Mouse (Mus musculus): ENCODE data around the gene Zfp683. TPM values are rescaled to one million over a fixed set of nuclear protein-coding genes. Genes with fewer than 3 reads are reported as not detected.

The Zfp683 gene
- total RNA-seq, 2 experiments from 2014 or later: not detected

GRCm38 (mm10) chr4:134092382-134093288 is 39.0 kb downstream of the Zfp683 start:
- DNase-seq: peak; percentile 48 to 64

DNA sequence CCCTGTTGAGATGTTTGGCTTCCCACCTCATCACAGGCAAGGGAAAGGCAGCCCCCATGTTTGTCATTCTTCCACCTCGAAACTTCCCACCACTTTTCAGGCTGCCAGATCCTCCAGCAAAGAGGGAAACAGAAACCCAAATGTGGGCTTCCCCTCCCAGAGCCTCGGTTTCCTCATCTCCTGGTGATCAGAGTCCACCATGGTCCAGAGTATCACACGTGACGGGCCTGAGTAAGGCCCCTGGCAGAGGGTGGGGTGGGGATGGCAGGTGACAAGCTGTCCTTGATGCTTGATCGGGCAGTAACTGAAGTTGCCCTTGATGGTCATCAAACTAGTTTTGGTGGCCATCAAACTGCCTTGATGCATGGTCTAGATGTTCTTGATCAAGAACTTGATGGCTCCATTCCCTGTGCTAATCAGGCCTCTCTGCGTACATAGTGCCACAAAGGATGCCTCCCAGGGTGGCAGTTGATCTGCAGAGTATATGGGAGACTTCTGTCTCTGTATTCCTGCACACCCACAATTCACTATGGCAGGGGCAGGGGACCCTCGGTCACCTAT is 40.4 kb downstream of the Zfp683 start:
- no peak for DNase-seq

DNA sequence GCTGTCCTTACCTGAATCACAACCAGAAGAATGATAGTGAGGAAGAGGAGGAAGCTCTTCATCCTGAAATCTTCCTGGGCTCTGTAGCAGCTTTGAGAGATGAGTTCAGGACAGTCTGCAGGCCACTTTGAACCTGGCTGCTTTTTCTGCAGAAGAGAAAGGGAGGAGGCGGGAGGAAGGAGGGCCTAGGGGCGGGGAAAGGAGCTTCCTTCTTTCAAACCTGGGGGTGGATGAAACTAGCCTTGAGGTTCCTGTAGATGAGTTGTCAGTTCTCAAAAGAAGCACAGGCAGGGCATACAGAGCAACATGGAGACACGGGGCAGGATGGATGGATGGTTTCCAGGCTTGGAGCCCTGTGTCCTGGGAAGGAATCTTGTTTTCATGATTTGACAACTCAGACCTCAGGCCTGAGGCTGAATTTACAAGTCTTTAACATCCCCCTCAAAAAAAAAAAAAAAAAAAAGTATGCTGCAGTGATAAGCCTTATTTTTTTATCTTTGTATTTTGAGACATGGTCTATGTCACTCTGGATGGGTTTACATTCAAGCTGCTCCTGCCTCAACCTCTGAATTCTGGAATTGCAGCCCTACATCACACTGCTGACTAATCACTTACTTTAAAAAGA is 41.4 kb downstream of the Zfp683 start, which contains the start of gene Cd52:
Cd52 (minus strand) TSS at position 160 of the 625 bp plus-strand sequence.
- DNase-seq: peak in 1 of 2 experiments; percentile 73

- DNase-seq: no peak
Measured at GRCm38 (mm10) chr4:134096120-134096519, 42.5 kb downstream of the Zfp683 start.

DNA sequence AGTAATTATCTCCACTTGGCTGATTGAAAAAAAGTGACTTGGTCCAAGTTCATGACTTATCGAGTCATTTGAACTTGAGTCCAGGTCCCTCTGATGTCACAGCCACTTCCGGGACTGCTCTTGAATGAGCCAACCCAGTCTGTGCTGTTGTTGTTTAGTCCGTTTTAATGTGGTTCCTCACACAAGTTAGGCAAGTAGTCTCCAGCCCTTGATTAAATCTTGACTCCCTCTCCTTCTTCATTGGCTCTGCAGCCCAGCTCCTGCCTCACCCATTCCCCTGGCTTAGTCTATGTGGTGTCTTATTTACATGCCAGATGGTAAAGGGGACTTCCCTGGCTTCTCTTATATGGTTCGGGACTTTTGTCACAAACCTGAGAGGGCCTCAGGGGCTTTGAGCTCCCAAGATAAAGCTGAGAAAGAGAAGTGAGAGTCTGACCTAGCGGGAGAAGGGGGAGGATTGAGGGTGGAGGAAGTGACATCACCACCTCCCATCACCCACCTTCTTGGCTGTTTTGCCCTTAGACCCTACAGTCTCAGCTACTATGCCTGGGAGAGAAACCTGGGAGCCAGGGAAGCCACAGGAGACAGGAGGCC is 43.5 kb downstream of the Zfp683 start:
- peak in 1 of 2 experiments; percentile 35 for DNase-seq

GRCm38 (mm10) chr4:134098628-134099027 is 45.0 kb downstream of the Zfp683 start:
- DNase-seq: peak in 1 of 2 experiments; percentile 75

DNA sequence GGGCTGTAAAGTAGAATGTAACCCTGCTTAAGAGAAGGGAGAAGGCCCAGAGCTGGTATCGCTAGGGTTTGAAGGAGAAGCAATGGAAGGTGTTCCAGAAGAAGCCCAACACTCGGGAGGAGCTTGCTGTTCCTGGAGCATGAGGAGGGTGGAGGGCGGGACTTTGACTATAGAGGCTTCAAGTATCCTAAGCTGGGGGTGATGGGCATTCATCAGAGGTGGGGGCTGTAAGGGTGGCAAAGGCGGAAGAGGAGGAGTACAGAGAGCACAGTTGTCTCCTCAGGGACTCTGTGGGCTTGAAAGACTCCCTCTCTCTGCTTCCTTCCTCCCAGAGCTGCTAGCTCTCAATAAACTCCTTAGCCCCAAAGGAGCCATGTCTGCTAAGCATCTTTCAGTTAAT is 46.6 kb downstream of the Zfp683 start:
- DNase-seq: no peak

DNA sequence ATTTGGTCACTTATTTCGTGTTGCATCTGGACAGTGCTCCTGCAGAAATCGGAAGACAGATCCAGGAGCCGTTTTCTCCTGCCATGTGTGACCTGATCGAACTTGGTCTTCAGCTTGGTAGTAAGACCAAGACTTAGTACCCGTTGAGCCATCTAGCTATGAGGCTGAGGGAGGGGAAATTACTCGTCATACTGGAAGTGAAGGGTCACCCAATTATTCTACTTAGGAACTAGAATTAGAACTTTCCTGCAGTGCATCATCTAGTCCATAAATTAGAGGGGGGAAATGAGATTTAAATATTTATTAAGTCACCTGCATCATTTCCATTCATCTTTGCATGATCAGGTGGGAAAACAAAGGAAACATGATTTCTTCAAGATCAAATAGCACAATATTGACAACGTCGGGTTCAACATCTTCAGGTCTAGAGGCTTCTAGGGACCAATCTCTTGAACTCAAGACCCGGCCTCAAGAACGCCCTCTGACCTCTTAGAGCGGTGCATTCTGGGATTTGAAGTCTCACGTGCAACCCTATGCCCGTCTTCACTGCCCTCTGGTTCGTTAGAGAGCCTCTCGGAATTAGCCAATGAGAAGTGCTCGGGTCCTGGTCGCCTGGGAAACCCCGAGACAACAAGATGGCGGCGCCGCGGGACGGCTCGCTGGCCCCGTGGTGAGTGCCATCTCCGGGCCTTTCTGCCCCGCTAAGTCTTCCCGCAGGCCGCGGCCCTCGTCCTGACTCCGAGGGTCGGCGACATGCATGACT is 48.5 kb downstream of the Zfp683 start, which contains the start of gene Ubxn11:
Ubxn11 (plus strand) TSS at position 592 of the 763 bp plus-strand sequence.
- peak; percentile 89 to 92 for DNase-seq

- no peak for DNase-seq
Measured at GRCm38 (mm10) chr4:134102742-134103119, 49.1 kb downstream of the Zfp683 start.

- DNase-seq: no peak
Measured at GRCm38 (mm10) chr4:134106105-134106504, 52.5 kb downstream of the Zfp683 start.

DNA sequence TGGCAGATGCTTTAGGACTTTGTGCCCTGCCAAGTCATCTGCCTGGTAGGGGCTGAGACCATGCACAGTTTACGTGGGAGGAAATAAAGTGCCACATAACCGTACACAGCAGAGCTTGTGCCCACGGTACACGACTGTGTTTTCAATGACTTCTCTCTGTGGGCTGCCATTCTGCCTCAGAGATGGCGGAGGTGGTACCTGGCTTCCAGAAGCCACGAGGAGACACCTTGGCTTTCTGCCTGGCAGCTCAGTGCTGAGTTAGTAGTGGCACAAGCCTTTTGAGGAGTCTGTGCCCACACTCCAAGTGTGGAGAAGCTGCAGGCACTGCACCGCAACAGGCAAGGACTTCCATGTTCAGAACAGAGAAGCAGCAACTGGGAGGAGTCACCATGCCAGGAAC is 54.1 kb downstream of the Zfp683 start:
- no peak for DNase-seq

DNA sequence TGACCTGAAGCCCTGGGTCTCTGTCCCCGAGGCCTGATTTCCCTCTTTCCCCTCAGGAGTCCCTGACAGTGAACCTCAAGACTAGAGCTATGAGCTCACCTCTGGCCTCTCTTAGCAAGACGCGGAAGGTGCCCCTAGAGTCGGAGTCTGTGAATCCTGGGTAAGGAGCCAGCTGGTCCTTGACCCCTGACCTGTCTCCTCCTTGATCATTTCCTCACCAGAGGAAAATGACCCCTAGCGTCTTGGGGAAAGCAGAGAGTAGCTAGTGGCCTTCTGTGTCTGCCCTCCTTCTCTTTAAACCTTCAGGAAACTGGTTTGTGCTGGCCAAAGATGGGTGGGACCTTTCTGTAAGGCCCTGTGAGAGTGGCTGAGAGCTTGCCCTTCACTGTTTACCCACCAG is 54.6 kb downstream of the Zfp683 start:
- no peak for DNase-seq

Other genes starting within 250 kb of the Zfp683 start
- 1 to 10 TPM; 4.4 to 6.2 TPM for gene Rps6ka1, start 166.0 kb upstream of the Zfp683 start, total RNA-seq (2021)
- gene Hmgn2, start 85.2 kb upstream of the Zfp683 start, total RNA-seq (2021): 100 to 1,000 TPM; 106 to 113 TPM
- 10 to 100 TPM; 29.9 to 31.9 TPM for gene Dhdds, start 52.9 kb upstream of the Zfp683 start, total RNA-seq (2021)
- not detected for gene Lin28a, start 35.0 kb upstream of the Zfp683 start, total RNA-seq (2021)
- under 1 TPM in 1 of 2 experiments, not detected in 1; 0.08 TPM for gene Crybg2, start 7.0 kb downstream of the Zfp683 start, total RNA-seq (2021)
- 10 to 100 TPM in 1 of 2 experiments, 1 to 10 TPM in 1; 5.8 to 20.9 TPM for gene Cd52, start 41.2 kb downstream of the Zfp683 start, total RNA-seq (2021)
- 1 to 10 TPM; 2.0 to 2.4 TPM for gene Ubxn11, start 48.7 kb downstream of the Zfp683 start, total RNA-seq (2021)
- 10 to 100 TPM; 34.0 to 42.8 TPM for gene Sh3bgrl3, start 75.0 kb downstream of the Zfp683 start, total RNA-seq (2021)
- gene Cep85, start 133.3 kb downstream of the Zfp683 start, total RNA-seq (2021): 10 to 100 TPM; 40.4 to 41.9 TPM
- gene Gm7534, start 149.2 kb downstream of the Zfp683 start, total RNA-seq (2021): not detected
- not detected for gene Catsper4, start 173.5 kb downstream of the Zfp683 start, total RNA-seq (2021)
- 1 to 10 TPM; 3.9 to 6.3 TPM for gene Cnksr1, start 184.6 kb downstream of the Zfp683 start, total RNA-seq (2021)
- not detected for gene E130218I03Rik, start 189.8 kb downstream of the Zfp683 start, total RNA-seq (2021)
- gene Zfp593, start 191.8 kb downstream of the Zfp683 start, total RNA-seq (2021): 1 to 10 TPM; 3.3 to 3.6 TPM
- gene Gm30191, start 193.1 kb downstream of the Zfp683 start, total RNA-seq (2021): not detected
- gene Grrp1, start 200.3 kb downstream of the Zfp683 start, total RNA-seq (2021): 1 to 10 TPM; 5.1 to 6.3 TPM
- gene Pdik1l, start 234.1 kb downstream of the Zfp683 start, total RNA-seq (2021): 1 to 10 TPM; 4.8 to 8.0 TPM